Mouse (Mus musculus) myocyte (in vitro differentiated cells): ENCODE measurements around the gene Ablim1.

Source experiments
- E2F4 ChIP-seq: IDR thresholded peaks from one replicate; pipeline ENCODE4 v1.6.1; 2011; ENCODE audit warnings: mild to moderate bottlenecking, control low read depth, moderate library complexity; ENCODE audit not compliant: insufficient read depth
- MAX ChIP-seq: IDR thresholded peaks from one replicate; pipeline ENCODE4 v1.6.1; 2011; ENCODE audit warnings: low read depth, mild to moderate bottlenecking, control low read depth
- MYOD1 ChIP-seq, 3 experiments: IDR thresholded peaks; one replicate each; pipeline ENCODE4 v1.6.1; 2011; ENCODE audit warnings: control low read depth in 2 of 3, low read depth in 2 of 3, mild to moderate bottlenecking in 2 of 3, moderate library complexity in 1 of 3; ENCODE audit not compliant: insufficient read length in 2 of 3, control insufficient read depth in 1 of 3
- POLR2A ChIP-seq: IDR thresholded peaks from one replicate; pipeline ENCODE4 v1.6.1; 2011; ENCODE audit warnings: low read depth, mild to moderate bottlenecking, control low read depth, moderate library complexity; ENCODE audit not compliant: insufficient read length
- TCF12 ChIP-seq: IDR thresholded peaks from one replicate; pipeline ENCODE4 v1.6.1; 2011; ENCODE audit warnings: mild to moderate bottlenecking, control low read depth; ENCODE audit not compliant: poor library complexity, insufficient read depth, severe bottlenecking

- TF ChIP-seq MYOD1 (IDR thresholded peaks at IDR 0.05; ENCODE audit: control insufficient read depth in 1 of 3, insufficient read length in 2 of 3, low read depth in 2 of 3) (no peak), POLR2A (no peak), MAX (no peak), TCF12 (no peak), E2F4 (no peak)
These were observed 134.4 kb downstream of the Ablim1 start for GRCm38 (mm10) chr19:57180333-57180732.
